ENCODE assay signal across 15 mouse cellular contexts in the genomic region with DNA sequence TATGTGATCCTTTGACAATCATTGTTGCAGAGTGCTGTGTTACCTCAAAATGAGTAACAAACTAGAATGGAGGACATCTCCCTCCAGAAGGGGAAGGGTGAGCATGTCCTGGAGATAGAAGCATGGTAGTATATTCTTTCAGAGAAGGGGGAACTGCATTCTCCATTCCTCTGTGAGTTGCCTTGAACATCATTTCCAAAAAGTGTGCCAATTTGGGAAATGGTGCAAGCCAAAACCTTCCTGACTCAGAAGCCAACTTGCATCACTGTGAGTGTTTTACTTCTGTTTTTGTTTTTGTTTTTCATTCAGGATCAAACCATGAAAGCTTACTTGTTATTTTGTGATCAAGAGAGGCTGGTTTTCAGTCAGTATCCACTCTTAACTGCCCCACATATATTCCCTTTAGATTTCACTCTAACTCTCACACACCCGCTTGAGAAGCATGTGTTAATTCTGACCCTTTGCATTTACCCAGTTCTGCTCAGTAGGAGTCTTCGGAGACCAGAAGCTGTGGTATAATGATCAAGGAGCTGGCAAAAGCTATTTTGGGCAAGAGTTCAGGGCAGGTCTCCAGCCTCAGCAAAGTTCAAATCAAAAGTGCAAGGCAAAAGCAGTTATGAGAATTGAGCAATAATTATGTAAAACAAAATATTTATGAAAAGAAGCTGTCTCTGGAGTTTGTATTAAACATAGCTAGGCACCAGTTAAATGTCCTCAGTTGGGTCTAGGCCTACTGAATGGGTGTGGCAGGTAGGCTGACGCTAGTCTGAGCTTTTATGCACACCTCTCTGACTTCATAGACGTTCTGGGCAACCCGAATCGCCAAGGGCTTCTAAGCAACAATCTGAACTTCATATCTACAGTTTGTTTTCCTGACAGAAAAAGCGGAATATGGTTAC.
DNase-seq lines count a peak whose midpoint lies in the region; ATAC-seq and TF ChIP-seq lines count a peak whose summit lies in the region.
"Had no signal": no experiment of that assay in that cellular context is flagged by ENCODE, and none has a peak within 500 bp of the region (broad histone marks: within the 10 kb centered on the region; RNA-seq: fewer than 3 reads in every experiment).

No protein-coding gene starts in this region.

- peak; percentile 4 for DNase-seq in kidney, adult 2 months
- DNase-seq in kidney, postnatal 36 days: no peak
- peak; percentile 62 for DNase-seq in adrenal gland, adult 2 months
- DNase-seq in fibroblast of lung, adult 2 months (ENCODE audit: low read depth): peak; percentile 68
- DNase-seq in ovary, postnatal 14 days (ENCODE audit: low spot score): peak; percentile 7
- no peak for DNase-seq in left cerebral cortex, postnatal 10 days (ENCODE audit: extremely low spot score in 1 of 2, low spot score in 2 of 2)
- DNase-seq: kidney, postnatal 25 days; thymus, postnatal 36 days had no signal

- H3K4me3 ChIP-seq in kidney, adult 2 months (ENCODE audit: insufficient read depth, low read depth, low read length): no peak overlapping the region
- H3K4me3 ChIP-seq in kidney, embryonic 14.5 days (ENCODE audit: low read length): no peak overlapping the region
- H3K4me3 ChIP-seq: forebrain, embryonic 15.5 days; heart, embryonic 13.5 days; hindbrain, embryonic 13.5 days; midbrain, embryonic 13.5 days; neural tube, embryonic 15.5 days had no signal

- no peaks in the 10 kb centered on the region for H3K27me3 ChIP-seq in kidney, adult 2 months (replicated peaks; ENCODE audit: control insufficient read depth, insufficient read depth, low read length)
- no peaks in the 10 kb centered on the region for H3K27me3 ChIP-seq in kidney, embryonic 14.5 days (ENCODE audit: control insufficient read depth, insufficient read depth, low read length)
- H3K27me3 ChIP-seq: forebrain, embryonic 15.5 days; heart, embryonic 13.5 days; hindbrain, embryonic 13.5 days; midbrain, embryonic 13.5 days; neural tube, embryonic 15.5 days had no signal

- TF ChIP-seq POLR2A in kidney, adult 2 months (IDR thresholded peaks at IDR 0.05; ENCODE audit: low read depth, low read length): no peak

- intact Hi-C loops in left cerebral cortex, postnatal 10 days (cut with DNase I): no loop called here

- no peaks in the 10 kb centered on the region for H3K4me1 ChIP-seq in kidney, adult 2 months (ENCODE audit: control insufficient read depth, insufficient read depth, low read length)
- H3K4me1 ChIP-seq in kidney, embryonic 14.5 days (ENCODE audit: control insufficient read depth, insufficient read depth, low read length): no peaks in the 10 kb centered on the region
- H3K4me1 ChIP-seq: forebrain, embryonic 15.5 days; heart, embryonic 13.5 days; hindbrain, embryonic 13.5 days; midbrain, embryonic 13.5 days; neural tube, embryonic 15.5 days had no signal

- 85% methylated on average over 7 of the region's 7 CpGs for WGBS in kidney, adult 2 months
- 87% methylated on average over 7 of the region's 7 CpGs for WGBS in kidney, embryonic 14.5 days

- H3K9ac ChIP-seq in kidney, embryonic 14.5 days (ENCODE audit: low read depth, low read length): no peak overlapping the region
- H3K9ac ChIP-seq: forebrain, embryonic 15.5 days; heart, embryonic 13.5 days; hindbrain, embryonic 13.5 days; midbrain, embryonic 13.5 days; neural tube, embryonic 15.5 days had no signal

- no peak overlapping the region for H3K27ac ChIP-seq in kidney, adult 2 months (ENCODE audit: insufficient read depth, low read depth, low read length)
- H3K27ac ChIP-seq in kidney, embryonic 14.5 days (ENCODE audit: low read depth, low read length): no peak overlapping the region
- H3K27ac ChIP-seq: forebrain, embryonic 15.5 days; heart, embryonic 13.5 days; hindbrain, embryonic 13.5 days; midbrain, embryonic 13.5 days; neural tube, embryonic 15.5 days had no signal

- no peaks in the 10 kb centered on the region for H3K36me3 ChIP-seq in kidney, adult 2 months (ENCODE audit: control insufficient read depth, insufficient read depth, low read length)
- H3K36me3 ChIP-seq in kidney, embryonic 14.5 days (ENCODE audit: control insufficient read depth, insufficient read depth, low read length): no peaks in the 10 kb centered on the region
- H3K36me3 ChIP-seq: forebrain, embryonic 15.5 days; heart, embryonic 13.5 days; hindbrain, embryonic 13.5 days; midbrain, embryonic 13.5 days; neural tube, embryonic 15.5 days had no signal

- H3K4me2 ChIP-seq in kidney, embryonic 14.5 days (replicated peaks; ENCODE audit: low read depth, low read length): no peak overlapping the region
- H3K4me2 ChIP-seq: forebrain, embryonic 15.5 days; heart, embryonic 13.5 days; hindbrain, embryonic 13.5 days; midbrain, embryonic 13.5 days; neural tube, embryonic 15.5 days had no signal

- TF ChIP-seq CTCF in kidney, adult 2 months (conservative IDR thresholded peaks at IDR 0.05; ENCODE audit: insufficient read depth, insufficient read length, low read depth, low read length): no peak

- ATAC-seq in kidney, embryonic 14.5 days (ENCODE audit: low FRiP score, low TSS enrichment): no peak
- ATAC-seq in erythroblast, adult 5-6 weeks (replicated peaks; ENCODE audit: low FRiP score, poor library complexity, severe bottlenecking): no peak
- ATAC-seq: forebrain, embryonic 15.5 days; midbrain, embryonic 13.5 days had no signal

- H3K9me3 ChIP-seq in kidney, embryonic 14.5 days (ENCODE audit: control insufficient read depth, low read length): no peaks in the 10 kb centered on the region
- H3K9me3 ChIP-seq: forebrain, embryonic 15.5 days; heart, embryonic 13.5 days; hindbrain, embryonic 13.5 days; midbrain, embryonic 13.5 days; neural tube, embryonic 15.5 days had no signal

Comparison
In these comparisons a context has a peak if more than half of its experiments do, and no peak if none do; other contexts are left out.
1. DNase-seq: peak in kidney, adult 2 months (single experiment), adrenal gland, adult 2 months (single experiment), fibroblast of lung, adult 2 months (single experiment) and ovary, postnatal 14 days (single experiment); none in kidney, postnatal 36 days (0 of 2) and left cerebral cortex, postnatal 10 days (0 of 2).